Mouse (Mus musculus) megakaryocyte progenitor cell, adult 5-6 weeks (primary cell): ENCODE results near the gene Cfap61. TPM values are rescaled to one million over a fixed set of nuclear protein-coding genes. Genes with fewer than 3 reads are reported as not detected.
A peak's percentile ranks its signal among the peaks of the same experiment; 100 is the strongest.

Experiments
- ATAC-seq: replicated peaks from 2 replicates; pipeline ENCODE4 v1.8.0; 2016; ENCODE audit warnings: mild to moderate bottlenecking, moderate TSS enrichment, inconsistent platforms; ENCODE audit not compliant: poor library complexity
- total RNA-seq, 2 experiments: library from RNA; stranded (forward) in 1 of 2; stranded (reverse) in 1 of 2; fragments of 157-497, 149-512 nt in 1 of 2; fragments of 200-1000 nt in 1 of 2; gene quantifications; 2 replicates each; pipeline versions ENCODE4 v1.2.3 to v1.2.4; 2015 to 2017

The Cfap61 gene
- total RNA-seq, 2 experiments from 2014 or later: 0.04 to 0.10 TPM

DNA sequence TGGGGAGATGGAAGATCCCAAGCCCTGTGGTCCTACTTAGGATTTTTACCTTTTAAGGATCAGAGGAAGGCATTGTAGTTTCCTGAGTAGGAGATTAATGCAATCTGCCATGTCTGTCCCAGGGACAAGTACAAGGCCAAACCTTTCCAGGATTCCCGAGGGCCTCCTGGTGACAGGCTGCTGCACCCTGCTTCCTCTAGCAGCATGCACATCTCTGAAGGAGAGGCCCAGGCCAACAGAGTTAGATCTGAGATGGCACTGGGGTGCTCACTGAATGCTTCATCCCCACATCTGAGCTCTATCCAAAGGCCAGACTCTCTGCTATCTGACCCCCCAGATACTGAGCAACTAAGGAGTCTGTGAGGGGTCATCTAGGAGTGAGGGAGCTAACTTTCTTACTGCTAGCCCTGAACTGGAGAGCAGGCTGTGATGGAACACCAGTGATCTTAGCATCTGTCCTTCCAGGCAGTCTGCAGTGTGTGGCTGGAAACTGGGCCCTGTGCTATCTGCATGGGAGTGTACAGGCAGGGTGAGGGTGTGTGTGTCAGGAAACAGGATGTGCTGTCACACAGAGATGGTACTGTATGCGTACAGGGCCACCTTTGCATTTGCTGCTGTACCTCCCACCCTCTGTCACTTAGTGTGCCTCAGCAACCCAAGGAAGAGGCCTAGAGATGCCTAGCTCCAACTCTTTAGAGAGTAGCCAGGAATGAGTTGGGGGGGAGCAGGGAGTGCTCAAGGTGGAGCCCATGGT is 75.2 kb downstream of the Cfap61 start:
- peak; percentile 62 for ATAC-seq

DNA sequence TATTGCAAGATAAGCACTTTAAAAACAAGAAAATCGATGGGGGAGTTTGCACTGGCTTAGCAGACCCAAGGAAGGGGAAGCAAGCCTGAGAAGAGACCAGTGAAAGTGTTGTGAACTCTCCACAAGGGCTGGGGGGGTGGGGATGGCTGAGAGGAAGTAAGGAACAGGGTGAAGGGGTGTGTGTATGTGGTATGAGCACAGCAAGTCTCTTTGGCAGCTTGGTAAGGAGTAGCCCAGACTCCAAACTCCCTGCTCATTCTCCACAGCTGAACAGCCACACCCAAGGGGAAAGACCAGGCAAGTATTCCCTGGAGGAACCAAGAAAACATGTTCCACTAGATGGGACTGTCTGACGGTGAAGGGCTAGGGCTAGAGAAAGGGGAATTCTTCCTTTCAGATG is 76.2 kb downstream of the Cfap61 start:
- peak; percentile 96 for ATAC-seq

DNA sequence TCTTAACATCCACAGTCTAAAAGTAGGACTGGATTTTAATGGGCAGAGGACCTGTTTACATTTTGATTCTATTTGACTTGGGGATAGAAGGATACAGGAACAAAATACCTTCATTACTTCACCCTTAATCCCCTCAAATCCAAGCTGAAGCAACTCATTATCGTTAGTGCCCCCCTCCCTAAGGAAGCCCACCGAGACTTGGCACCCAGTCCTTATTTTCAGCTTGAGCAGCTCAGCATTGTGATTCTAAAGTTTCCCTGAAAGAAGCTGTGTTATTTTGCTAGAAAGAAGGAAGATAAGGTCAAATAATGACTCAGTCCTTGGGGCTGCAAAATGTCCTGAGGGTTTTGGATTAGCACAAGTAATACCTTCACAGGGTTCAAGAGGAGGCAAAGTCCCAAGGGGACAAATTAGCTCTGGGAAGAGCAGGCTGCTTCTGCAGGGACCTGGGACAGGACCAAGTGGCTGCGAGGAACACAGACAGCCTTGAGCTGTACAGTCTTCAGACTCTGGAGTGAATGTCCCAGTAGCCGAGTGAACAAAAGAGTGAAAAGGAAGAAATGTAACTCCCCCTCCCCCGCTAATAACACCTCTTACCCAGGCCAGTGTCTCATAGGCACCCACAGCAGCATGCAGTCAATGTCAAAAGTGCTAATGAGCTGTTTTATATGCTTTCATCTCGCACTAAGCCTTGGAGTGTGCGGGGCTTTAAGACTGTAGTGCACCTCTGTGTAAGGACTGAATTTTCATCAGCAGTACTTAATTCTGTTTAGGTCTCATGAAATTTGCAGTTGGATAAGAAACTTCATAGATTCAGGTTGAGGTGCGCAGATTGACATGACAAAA is 81.0 kb downstream of the Cfap61 start:
- ATAC-seq: no peak

DNA sequence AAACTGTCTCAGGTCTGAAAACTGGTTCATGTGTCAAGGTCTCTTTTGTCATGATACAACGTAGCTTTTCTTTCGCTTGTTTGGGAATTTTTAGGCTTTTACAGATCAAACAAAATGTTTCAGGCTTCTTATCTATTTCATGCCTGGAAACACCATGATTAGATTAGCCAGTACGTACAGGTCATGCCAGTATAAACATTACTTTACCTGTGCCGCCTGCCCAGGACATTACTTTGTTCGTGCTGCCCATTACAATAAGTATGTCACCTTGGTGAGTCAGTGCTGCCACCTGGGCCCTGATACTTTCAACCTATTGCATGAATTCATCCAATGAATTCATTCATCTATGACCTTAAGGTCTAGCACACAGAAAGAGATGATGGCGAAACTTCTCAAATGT is 88.3 kb downstream of the Cfap61 start:
- no peak for ATAC-seq

DNA sequence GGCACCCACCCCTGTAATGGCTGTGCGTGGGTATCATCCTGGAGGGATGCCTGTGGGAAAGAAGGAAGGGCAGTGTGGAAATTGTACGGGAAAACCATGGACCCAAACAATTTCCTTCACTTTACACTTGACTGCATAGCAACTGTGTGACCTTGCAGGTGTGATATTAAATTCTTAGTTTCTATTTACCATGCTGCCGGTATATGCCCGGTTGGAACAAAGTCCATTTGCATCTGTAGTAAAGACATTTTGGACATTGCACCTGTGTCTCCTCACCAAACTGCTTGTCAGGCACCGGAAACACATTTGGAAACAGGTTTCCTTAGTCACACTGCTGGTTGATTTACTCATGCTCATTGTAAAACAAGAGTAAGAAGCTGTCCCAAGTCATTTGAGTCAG is 109.1 kb downstream of the Cfap61 start:
- ATAC-seq: no peak

DNA sequence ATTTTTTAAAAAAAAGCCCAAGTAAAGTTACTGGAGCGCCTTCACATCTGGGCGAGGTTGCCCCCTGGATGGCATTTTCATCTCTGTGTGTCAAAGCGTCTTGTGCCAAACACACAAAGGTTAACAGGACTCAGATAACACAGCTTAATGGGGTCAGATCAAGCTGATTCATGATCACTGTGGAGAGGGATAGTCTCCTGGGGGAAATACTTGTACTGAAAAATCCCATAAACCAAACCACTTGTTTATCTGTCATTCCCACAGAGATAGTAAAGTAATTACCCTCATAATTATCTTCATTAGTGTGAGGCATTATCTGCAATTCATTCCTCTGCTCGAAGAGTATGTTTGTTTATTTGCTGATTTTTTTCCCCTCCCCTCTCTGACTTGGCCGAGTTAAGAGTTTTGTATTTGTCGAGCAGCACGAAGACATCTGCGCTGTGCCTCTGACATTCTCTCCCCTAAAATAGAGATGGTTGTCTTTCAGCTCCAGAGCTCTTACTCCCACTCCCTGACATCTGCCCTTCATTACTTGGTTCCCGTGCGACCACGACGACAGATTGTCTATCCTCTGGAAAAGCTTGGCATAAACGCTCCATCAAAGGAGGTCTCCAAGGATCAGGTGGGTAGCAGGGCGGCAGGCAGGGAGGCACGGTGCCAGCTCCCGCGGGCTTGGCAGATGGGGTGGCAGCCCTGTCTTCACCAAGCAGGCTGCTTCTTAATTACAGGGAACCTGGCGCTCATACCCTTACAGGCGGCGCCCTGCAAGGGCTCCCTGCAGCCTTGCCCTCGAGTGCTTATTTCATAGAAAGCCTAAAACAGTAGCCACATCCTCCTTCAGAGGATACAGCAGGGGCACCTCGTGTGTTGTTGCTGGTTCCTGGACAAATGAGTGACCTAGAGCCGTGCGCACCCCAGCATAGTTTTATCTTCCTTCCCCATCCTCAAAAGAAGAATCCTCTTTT is 110.6 kb downstream of the Cfap61 start:
- ATAC-seq: peak; percentile 63

DNA sequence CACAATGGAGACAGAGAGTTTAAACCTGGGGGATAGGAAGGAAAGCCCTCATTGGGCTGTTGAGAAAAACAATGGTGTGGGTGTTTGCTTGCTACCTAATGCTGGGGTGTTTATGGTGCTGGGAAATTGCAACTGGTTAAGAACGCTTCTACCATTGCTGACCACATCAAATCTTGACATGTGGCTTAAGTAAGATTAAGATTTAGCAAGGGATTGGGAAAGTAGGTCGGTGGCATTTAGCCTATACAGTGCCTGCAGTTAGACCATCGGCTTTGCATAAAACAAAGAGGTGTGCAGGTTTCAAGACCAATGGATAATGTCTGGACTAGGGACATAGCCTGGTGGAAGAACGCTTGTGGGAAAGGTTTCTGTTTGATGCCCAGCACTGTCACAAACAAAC is 113.1 kb downstream of the Cfap61 start:
- ATAC-seq: no peak

DNA sequence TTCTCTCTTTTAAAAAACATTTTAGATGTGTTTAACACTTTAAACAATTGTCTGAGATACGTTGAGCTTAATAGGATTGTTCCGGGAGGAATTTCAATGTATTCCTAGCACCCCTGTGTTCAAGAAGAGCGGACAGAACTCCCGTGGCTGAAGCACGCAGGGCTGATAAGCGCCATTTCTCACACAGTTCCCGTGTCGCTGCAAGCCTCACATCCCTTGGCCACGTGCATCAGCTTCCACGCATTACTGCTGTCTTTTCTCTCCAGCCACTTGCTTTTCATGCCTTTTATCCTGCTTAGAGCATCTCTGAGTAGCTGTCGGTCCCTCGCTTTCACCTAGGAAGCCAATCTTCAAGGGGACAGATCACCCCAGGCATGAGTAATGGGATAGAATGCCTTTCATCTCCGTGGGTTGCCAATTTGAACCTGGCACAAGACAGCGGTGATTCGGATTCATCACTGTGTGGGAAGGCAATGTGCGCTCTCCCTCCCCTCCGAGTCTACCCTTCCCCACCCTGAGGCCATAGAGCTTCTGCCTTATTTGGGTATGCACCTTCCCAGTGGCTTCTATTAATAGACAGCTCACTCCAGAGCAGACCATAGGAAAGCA is 113.7 kb downstream of the Cfap61 start:
- ATAC-seq: no peak

DNA sequence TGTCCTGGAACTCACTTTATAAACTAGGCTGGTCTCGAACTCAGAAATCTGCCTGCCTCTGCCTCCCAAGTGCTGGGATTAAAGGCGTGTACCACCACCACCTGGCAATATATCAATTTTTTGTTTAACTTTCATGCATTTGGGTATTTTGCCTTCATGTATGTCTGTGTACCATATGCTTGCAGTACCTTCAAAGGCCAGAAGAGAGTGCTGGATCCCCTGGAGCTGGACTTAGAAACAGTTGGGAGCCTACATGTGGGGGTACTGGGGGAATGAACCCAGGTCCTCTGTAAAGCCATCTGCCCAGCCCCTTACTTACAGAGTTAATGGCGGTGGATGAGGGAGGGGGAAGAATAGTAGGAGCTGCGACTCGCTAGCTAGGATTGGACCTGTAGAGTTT is 114.8 kb downstream of the Cfap61 start:
- 0 out of 2 replicates have a peak, but pooled peaks have one; percentile 36 for ATAC-seq

DNA sequence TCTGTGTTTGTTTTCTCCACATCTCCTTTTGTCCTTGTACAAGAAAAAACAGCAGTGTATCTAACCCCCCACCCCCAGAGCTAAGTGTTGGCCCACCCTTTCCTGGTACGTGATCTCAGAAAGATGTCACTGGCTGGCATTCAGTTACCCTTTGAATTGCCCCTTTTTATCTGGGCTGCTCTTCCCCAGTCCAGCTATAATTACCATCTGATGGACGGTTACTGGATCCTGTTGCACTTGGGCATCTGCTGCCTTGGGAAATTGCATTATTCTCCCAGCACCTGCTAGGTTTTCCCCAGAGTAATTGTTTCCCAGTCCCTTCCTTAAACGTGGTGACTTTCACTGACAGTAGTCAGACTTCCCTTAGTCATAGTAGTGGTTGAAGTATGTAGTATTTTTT is 115.5 kb downstream of the Cfap61 start:
- no peak for ATAC-seq

DNA sequence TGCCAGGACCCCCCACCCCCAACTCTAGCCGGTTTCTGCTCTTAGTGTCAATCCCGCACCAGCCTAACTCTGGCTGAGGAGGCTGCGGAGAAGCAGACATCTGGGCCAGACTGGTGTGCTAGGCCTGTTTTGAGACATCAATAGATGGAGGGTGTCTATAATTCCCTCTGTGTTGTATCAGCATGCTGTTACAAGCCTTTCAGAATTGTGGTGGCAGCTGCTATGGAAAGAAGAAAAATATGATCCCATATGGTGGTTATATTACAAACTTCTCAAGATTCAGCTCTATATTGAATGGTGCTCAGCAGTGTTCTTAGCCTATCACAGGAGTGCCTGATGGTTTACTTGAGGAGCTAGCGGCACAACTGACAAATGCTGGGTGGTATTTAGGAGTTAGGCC is 116.8 kb downstream of the Cfap61 start:
- ATAC-seq: no peak

DNA sequence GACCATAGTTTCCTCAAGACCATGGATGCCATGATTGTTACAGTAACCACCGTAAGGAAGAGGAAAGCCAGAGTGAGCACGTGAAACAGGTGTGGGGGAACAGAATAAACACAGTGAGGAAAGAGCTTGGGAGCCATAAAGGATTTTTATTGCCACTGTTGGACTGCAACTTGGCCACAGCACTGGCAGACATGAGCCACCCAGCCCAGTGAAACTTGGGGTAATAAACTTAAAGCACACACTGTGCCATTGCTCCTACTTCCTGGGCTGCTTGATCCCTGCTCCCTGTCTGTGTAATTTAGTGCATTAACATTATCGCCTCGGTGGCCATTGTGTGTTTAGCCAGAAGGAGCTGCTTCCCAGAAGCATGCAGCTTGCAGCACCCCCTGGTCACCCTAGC is 122.5 kb downstream of the Cfap61 start:
- ATAC-seq: no peak

DNA sequence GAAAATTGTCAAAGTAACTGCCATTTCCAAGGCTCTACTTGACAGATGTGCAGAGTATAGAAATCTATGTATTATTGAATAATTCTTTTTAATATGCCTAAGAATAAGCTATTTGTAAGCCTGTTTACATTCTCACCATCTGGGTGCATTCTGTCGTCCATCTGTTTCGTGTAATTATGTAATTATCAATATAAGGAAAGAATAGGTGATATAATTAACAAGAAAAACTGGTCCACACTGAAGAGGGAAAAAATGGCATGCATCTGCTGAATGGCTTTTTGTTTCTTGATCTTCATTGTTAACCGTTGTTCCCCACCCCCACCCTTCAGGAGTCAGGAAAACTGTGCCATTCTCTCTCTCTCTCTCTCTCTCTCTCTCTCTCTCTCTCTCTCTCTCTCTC is 124.2 kb downstream of the Cfap61 start:
- no peak for ATAC-seq

DNA sequence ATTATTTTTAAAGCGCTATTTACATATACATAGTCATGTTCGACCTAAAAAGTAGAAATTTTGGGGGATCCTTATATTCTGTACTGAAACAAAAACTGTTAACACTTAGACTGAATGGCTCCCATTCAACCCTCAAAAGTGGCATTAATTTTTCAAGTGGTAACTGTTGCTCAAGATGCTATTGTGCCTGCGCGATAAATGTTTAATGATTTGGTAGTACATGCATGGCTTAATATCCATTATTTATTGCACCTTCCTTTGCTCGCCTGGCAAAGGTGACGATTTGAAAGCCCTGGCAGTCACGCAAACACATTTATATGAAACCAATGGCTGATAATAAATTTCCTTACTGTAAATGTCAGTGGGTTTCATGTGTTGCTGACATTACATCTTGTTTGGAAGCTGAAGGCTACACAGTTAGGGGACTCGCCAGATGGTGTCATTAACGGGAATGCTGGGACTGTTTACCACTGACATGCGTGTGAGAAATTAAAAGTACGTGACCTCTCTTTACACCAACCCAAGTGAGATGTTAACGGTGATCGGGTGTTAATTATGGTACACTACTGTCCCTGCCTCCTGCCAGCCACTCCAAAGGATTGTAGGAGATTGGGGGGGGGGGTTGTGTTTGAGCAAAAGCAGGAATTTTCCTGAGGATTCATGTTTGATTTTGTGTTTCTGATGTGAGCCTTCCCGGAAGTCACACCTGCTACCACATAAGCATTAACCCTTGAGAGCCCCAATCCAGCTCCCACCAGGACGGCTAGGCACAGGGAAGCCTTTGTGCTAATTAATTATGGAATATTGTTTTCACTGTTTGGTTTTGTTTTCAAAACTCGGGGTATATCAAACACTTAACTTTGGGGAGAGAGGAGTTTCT is 127.1 kb downstream of the Cfap61 start:
- peak; percentile 3; the same call in 1 of the 2 replicates for ATAC-seq

DNA sequence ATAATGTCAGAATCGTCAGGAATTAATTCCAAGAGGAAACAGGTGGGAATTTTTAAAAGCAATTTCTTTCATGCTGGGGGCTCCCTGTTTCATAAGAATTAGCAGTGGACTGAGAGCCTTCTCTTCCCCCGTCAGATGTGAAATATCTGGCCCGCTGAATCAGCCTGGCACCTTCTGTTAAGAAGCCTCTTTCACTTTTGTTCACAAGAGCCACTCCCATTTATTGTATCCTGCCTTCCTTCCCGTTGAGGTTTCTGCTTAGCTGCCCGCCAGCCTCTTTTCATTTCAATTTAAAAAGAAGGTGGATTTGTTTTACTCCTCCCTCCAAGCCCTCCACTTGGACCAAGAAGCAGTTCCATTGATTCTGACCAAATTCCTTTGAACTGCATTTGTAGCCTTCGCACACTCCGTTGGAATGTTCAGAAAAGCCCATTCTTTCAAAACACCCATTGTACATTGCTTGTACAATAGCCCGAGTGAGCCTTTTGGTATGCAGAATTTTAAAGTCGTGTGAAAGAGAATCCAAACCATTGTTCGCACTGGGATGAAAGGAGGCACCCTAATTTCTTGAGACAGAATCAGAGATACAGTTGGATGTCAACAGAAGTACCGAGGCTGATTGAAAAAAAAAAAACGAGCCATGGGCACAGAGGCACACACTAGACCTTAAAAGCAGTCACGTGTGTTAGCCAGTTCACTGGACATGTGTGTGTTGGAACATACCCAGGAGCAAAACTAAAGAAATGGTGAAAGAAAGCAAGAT is 127.9 kb downstream of the Cfap61 start:
- ATAC-seq: peak; percentile 86

DNA sequence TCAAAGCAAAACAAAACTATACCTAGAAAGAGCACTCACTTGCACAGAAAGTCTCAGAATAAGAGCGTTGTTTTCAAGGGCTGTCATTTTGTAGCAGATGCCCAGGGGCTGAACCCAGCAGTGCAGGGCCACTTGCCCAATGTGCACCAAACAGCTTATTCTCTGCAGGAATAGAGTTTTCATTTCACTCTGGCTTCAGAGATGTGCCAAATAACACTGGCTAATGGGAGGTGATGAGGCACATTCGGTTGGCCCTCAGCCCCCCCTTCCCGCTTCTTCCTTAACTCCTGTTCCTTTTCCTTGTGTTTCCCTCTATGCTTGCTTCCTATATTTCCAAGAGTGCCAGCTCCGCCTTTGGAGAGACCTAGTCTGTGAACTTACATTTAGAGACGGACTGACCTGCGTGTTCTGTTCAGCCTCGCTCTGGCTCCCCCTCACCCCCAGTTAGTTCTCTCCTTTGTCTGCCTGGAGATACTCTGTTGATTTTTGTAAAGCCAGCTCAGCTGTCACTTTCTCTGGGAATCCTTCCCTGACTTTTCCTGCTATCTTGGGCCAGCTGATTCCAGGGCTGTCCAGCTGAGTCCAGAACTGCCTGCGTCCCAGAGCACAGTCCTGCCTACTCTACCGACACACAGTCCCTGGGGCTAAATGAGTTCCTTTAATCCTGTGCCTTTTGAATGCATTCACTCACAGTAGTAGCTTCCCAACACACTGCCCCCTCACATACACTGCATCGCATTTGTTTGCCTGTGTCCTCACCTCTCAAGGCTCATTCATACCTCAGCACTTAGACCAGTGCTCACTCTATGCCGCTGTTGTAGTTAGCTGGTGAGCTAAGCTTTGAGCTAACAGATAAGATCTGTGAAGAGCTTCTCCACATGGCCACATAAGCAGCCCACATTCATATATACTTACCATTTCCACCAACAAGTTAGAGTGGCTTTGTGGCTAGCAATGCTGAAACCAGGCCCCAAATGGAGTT is 128.8 kb downstream of the Cfap61 start:
- ATAC-seq: no peak

DNA sequence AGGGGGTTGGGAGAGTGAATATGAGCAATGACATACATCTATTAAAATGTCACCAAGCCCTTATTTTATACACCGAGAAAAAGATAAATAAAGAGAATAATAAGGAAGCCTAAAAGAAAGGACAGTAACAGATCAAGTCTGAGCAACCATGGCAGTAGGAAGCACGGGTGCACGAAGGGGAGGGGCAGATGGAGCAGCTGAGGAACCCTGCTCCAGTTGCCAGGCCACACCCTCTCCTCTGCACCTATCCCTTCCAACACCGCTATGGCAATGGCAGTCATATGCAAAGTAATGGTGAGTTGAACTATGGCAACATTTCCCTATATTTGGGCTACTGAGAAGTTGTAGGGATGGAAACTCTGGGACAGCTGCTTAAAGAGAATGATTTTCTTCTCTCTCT is 132.8 kb downstream of the Cfap61 start:
- ATAC-seq: no peak; the same call in 1 of the 2 replicates

DNA sequence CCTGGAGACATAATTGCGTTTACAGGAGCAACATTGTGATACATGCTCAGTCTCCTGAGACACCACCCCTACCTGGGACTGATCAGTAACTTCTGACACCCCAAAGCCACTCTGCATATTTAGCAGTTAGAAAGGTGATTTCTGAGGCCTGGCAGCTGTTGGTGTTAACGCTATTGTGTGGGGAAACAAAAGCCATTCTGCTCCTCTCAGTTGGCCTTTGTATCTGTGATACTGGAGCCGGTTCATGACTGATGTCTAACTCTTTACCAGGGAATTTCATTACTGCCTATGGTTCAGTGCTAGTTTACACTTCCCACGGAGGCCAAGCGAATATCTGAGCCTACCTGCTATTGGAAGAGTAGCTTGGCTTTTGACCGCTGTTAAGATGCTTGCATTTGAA is 138.7 kb downstream of the Cfap61 start:
- ATAC-seq: no peak
